Comparison of ENCODE assay signal across 8 mouse cellular contexts in the genomic region with DNA sequence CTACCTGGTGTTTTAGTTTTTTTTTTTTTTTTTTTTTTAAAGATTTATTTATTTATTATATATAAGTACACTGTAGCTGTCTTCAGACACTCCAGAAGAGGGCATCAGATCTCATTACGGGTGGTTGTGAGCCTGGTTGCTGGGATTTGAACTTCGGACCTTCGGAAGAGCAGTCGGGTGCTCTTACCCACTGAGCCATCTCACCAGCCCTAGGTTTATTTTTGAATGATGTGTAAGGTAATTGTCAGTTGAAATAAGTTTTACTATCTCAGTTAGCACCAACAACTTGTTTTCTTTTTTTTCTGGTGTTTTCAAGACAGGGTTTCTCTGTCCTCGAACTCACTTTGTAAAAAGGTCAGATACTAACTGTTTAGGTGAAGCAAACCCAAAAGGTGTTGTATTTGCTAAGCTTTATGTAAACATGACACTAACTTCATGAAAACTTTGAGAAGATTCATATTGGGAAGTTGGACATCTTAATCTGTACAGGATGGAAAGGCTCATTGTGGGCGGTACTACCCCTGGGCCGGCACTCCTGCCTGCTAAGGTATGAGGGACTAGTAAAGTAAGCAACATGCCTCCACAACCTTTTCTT. TPM values are rescaled to one million over a fixed set of nuclear protein-coding genes. Genes with fewer than 3 reads are reported as not detected.
A peak's percentile ranks its signal among the peaks of the same experiment; 100 is the strongest.
DNase-seq lines count a peak whose midpoint lies in the region; ATAC-seq lines count a peak whose summit lies in the region.

No protein-coding gene starts in this region.

- no peaks in the 10 kb centered on the region for H3K36me3 ChIP-seq in hindbrain, embryonic 16.5 days (ENCODE audit: control insufficient read depth, insufficient read depth, low read length)
- H3K36me3 ChIP-seq in liver, embryonic 16.5 days (ENCODE audit: control insufficient read depth, insufficient read depth) = peaks cover 2% of the 10 kb centered on the region

- 11% methylated on average over 7 of the region's 7 CpGs for WGBS in hindbrain, embryonic 16.5 days
- 6% methylated on average over 7 of the region's 7 CpGs for WGBS in liver, embryonic 16.5 days (ENCODE audit: insufficient replicate concordance)

- DNase-seq in cerebellum, adult 9-10 months = peak; percentile 78
- peak; percentile 93 for DNase-seq in 416B (ENCODE audit: low read depth)
- peak; percentile 78 for DNase-seq in retina, embryonic 14.5 days (ENCODE audit: low spot score)
- no peak for DNase-seq in ovary, adult 18-20 months (ENCODE audit: low spot score)

- H3K9ac ChIP-seq in hindbrain, embryonic 16.5 days (ENCODE audit: low read depth, low read length) = no peak overlapping the region
- H3K9ac ChIP-seq in liver, embryonic 16.5 days (ENCODE audit: low read depth, low read length) = no peak overlapping the region

- no peak overlapping the region for H3K4me2 ChIP-seq in hindbrain, embryonic 16.5 days (ENCODE audit: low read length)
- 0 out of 2 replicates have a peak overlapping the region, but pooled peaks have one; percentile 98 for H3K4me2 ChIP-seq in liver, embryonic 16.5 days (ENCODE audit: low read depth, low read length)

- H3K9me3 ChIP-seq in hindbrain, embryonic 16.5 days (ENCODE audit: control insufficient read depth, low read length) = no peaks in the 10 kb centered on the region
- H3K9me3 ChIP-seq in liver, embryonic 16.5 days (replicated peaks; ENCODE audit: control insufficient read depth, low read length) = no peaks in the 10 kb centered on the region

- no peaks in the 10 kb centered on the region for H3K27me3 ChIP-seq in hindbrain, embryonic 16.5 days (replicated peaks; ENCODE audit: control insufficient read depth, insufficient read depth, low read length)
- no peaks in the 10 kb centered on the region for H3K27me3 ChIP-seq in liver, embryonic 16.5 days (ENCODE audit: control insufficient read depth, insufficient read depth, low read depth, low read length)

- no peak overlapping the region for H3K4me3 ChIP-seq in hindbrain, embryonic 16.5 days (ENCODE audit: low read length)
- H3K4me3 ChIP-seq in liver, embryonic 16.5 days (ENCODE audit: low read depth, low read length) = no peak overlapping the region

- no peak for ATAC-seq in cerebellum, adult (ENCODE audit: insufficient number of reproducible peaks, low FRiP score, low TSS enrichment)
- ATAC-seq in common myeloid progenitor, adult 5-6 weeks (replicated peaks; ENCODE audit: low read depth, poor library complexity, severe bottlenecking) = peak; percentile 50
- ATAC-seq in hindbrain, embryonic 16.5 days = peak; percentile 63
- peak; percentile 33 for ATAC-seq in liver, embryonic 16.5 days (ENCODE audit: low read depth)

- H3K27ac ChIP-seq in hindbrain, embryonic 16.5 days (ENCODE audit: low read depth, low read length) = 0 out of 2 replicates have a peak overlapping the region, but pooled peaks have one; percentile 34
- H3K27ac ChIP-seq in liver, embryonic 16.5 days (ENCODE audit: low read length) = peak overlapping the region; percentile 71

- peaks cover 11% of the 10 kb centered on the region for H3K4me1 ChIP-seq in hindbrain, embryonic 16.5 days (ENCODE audit: control insufficient read depth, insufficient read depth, low read depth, low read length)
- peaks cover 14% of the 10 kb centered on the region for H3K4me1 ChIP-seq in liver, embryonic 16.5 days (ENCODE audit: control insufficient read depth, low read depth, low read length)

RNA-seq across cellular contexts. Expression of gene Eapp, which starts 1.4 kb away (rescaled TPM):
- 55.4 and 62.9 TPM in 2 replicates for total RNA-seq in common myeloid progenitor, adult 5-6 weeks (2017)
- polyA plus RNA-seq in hindbrain, embryonic 16.5 days (2015; fragmentation: Nextera tagmentation; extraction: Ambion mirVana) = 73.4 and 81.1 TPM in 2 replicates
- polyA plus RNA-seq in liver, embryonic 16.5 days (2015; fragmentation: Nextera tagmentation; extraction: Ambion mirVana) = 36.9 and 38.8 TPM in 2 replicates

RNA-seq across cellular contexts. Expression of gene Sptssa, which starts 40.7 kb away (rescaled TPM):
- total RNA-seq in common myeloid progenitor, adult 5-6 weeks (2017) = 150 and 163 TPM in 2 replicates
- polyA plus RNA-seq in hindbrain, embryonic 16.5 days (2015; fragmentation: Nextera tagmentation; extraction: Ambion mirVana) = 198 and 213 TPM in 2 replicates
- 92.2 and 96.8 TPM in 2 replicates for polyA plus RNA-seq in liver, embryonic 16.5 days (2015; fragmentation: Nextera tagmentation; extraction: Ambion mirVana)
